Mouse (Mus musculus) frontal cortex, adult (tissue): Measurements from ENCODE around the gene Syt3.

Source experiments
- ATAC-seq: cut with Nextera tagmentation; 2 replicates; pipeline ENCODE4 v1.9.2; 2017; ENCODE audit warnings: mild to moderate bottlenecking, moderate library complexity, mixed read lengths; ENCODE audit not compliant: low TSS enrichment

The Syt3 gene

GRCm38 (mm10) chr7:44383980-44384715 lies at the start of gene Syt3:
Syt3 (plus strand) TSS chr7:44384102.
- peak; percentile 83 for ATAC-seq

DNA sequence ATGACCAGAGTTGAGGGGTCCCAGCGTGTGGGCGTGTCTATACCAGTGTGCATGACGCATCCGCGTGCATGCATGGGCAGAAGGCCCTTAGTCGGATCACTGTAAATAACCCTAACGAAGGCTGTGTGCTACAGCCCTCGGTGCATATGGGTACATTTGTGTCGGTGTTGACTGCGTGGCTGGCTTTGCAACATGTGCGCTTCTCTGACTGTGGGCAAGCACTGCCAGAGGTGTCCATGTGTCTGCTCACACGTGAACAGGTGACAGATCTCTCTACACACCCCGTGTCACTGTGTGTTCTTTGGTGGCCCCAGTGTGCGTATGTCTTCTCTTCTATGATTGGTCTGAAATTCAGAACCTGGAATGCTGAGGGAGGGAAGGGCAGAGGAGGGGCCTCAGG lies 49.8 kb upstream of the Syt3 start:
- no peak for ATAC-seq

GRCm38 (mm10) chr7:44335031-44335878 lies 48.6 kb upstream of the Syt3 start:
- peak; percentile 17; the same call in 1 of the 2 replicates for ATAC-seq

DNA sequence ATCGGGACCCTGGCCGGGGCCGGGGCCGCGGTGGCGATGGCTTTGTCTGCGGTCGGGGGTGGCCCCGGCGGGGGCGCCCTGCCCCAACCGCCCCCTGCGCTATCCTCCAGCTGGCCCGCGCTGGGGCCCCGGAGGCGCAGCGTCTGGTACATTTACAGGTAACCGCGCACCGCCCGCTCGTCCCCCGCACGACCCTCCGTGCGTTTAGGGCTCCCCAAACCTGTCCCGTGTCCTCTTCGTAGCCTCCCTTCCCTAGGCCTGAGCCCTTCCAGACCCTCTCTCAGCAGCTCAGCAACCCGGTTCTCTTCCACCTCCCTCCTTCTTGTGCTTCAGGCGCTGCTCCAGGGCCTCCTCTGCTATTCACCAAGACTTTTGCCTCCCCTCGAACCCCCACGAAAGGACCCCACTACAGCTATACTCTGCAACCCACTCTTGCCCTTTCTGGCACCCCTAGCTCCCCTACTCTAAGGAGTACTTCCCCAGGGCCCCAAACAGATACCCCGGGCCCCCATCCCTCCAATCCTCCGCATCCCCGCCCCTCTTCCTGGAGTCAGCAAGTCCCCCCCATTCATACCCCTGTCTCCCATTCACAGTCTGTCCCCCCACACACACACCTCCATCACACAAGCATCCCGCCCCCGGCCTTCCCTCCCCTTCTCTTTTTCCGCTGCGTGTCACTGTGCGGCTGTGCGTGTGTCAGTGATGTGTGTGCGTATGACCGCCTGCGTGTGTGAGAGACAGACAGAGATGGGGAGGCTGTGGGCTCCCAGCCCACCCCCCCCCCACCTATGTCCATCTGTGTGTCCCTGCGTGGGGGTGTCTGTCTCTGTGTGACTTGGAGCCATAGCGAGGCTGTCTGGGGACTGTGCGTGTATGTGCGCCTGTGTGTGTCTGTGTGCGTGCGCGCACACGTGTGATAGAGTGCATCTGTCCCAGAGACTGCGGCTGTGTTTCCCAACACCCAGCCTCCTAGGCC lies 47.6 kb upstream of the Syt3 start:
- ATAC-seq = peak; percentile 35

DNA sequence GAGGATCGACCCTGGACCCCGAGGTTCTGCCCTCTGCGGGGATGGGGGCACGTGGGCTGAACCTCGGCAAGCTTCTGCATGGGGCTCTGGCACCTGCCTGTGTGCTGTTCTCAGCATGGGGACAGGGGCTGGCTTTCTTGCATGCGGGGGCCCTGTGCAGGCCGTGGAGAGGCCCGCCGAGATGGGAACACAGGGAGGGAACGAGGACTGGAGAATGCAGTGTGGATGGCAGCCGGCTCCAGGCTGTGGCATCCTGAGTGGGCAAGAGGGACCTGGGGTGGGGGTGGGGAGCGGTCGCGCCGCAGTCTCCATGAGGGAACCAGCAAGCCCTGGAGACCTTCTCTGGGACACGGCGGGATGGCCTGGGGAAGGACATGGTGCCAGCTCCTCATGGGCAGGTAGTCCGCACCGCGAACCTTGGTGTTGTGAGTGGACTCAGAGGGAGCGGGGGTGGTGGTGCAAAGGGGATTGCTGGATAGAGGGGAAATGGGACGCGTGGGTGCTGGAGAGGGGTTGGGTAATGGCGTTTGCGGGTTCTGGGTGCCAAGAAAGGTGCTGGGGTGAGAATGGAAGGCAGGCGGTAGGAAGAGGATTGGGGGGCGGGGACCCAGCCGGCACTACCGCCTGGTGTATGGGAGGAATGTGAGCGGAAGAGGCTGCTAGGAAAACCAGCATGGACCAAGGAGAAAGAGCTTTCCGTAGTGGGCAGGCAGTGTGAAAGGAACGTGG lies 46.6 kb upstream of the Syt3 start:
- ATAC-seq = peak; percentile 14; the same call in 1 of the 2 replicates

- ATAC-seq = no peak
These were observed 43.7 kb upstream of the Syt3 start for GRCm38 (mm10) chr7:44340226-44340625.

DNA sequence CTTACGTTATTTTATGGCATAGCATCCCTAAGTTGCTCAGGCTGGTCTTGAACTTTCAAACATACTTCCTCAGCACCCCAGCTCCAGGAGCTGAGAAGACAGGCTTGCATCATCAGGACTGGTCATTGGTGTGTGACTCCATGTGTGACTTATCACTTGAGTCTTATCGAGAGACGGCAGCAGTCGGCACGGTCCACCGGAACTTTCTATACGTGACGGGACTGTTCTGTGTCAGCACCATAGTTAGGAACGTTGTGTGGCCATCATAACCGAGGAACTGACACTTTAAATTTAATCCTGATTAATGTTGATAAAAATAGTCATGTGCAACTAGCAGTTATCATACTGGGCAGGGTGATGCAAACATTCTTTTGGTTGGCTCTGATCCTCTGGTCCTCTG lies 42.8 kb upstream of the Syt3 start:
- ATAC-seq = no peak

DNA sequence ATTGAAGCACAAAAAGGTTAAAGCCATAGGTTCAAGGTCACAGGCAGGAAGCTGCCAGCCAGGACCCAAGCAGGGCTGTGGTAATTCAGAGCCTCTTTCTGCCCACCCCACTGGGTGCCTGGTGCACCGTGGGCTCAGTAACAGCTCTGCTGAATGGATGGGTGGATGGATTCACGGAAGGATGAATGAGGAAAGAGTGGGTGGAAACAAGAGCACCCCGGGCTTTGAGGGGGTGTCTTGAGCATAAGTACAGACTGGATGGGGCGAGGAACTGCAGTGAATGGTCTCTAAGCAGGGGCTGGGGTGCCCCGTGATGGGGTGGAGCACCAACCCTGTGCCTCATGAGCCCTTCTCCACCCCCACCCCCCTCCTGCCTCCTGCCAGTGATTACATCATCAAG lies 42.2 kb upstream of the Syt3 start:
- peak; percentile 45; the same call in 1 of the 2 replicates for ATAC-seq

GRCm38 (mm10) chr7:44343459-44344015 lies 40.4 kb upstream of the Syt3 start:
- no peak for ATAC-seq

DNA sequence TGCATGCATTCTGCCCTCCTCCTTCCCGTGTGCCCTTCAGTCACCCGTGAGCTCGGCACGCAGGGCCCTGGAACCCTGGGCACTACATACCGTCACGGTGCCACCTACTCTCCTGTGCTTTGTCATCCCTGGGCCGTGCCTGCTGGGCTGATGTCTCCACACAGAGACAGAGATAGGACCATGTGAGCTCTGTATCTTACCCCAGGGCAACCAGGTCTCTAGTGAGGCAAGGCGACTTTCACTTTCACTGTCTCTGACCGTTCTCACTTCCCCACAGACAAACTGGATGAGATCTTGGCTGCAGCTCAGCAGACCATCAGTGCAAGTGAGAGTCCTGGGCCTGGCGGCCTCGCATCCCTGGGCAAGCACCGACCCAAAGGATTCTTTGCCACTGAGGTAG lies 39.3 kb upstream of the Syt3 start:
- ATAC-seq = no peak

DNA sequence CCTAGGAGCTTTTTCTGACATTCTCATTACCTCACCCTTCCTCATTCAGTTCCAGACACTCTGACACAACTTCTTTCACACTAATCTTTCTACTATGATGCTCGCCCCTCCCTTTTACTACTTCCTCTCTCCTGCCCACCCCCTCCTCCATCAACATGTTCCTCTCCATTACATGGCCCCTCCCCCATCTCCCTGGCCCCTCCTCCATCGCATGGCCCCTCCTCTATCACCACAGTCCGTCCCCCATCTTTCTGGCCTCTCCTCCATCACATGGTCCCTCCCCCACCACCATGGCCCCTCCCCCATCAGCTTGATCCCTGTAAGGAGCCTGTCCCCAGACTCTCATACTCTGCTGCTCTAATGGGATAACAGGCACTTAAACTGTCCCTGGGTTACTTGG lies 34.9 kb upstream of the Syt3 start:
- ATAC-seq = no peak

- peak; percentile 24 for ATAC-seq
These were observed 32.8 kb upstream of the Syt3 start for GRCm38 (mm10) chr7:44350957-44351711.

DNA sequence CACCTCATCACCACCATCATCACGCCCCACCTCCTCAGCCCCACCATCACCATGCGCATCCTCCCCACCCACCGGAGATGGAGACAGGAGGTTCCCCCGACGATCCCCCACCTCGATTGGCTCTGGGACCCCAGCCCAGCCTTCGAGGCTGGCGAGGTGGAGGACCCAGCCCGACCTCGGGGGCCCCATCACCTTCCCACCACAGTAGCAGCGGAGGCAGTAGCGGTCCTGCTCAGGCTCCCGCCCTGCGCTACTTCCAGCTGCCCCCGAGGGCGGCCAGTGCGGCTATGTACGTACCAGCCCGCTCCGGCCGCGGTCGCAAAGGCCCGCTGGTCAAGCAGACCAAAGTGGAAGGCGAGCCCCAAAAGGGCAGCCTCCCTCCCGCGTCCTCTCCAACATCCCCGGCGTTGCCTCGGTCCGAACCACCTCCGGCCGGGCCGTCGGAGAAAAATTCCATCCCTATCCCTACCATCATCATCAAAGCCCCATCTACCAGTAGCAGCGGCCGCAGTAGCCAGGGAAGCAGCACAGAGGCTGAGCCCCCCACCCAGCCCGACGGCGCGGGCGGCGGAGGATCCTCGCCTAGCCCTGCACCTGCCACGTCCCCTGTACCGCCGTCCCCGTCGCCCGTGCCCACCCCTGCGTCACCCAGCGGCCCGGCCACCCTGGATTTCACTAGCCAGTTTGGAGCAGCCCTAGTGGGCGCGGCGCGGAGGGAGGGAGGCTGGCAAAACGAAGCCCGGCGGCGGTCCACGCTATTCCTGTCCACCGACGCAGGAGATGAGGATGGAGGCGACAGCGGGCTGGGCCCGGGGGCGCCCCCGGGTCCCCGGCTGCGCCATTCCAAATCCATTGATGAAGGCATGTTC lies 31.8 kb upstream of the Syt3 start:
- no peak for ATAC-seq

- no peak for ATAC-seq
These were observed 30.9 kb upstream of the Syt3 start for GRCm38 (mm10) chr7:44352750-44353600.

GRCm38 (mm10) chr7:44353601-44354340 lies 30.1 kb upstream of the Syt3 start:
- no peak for ATAC-seq

DNA sequence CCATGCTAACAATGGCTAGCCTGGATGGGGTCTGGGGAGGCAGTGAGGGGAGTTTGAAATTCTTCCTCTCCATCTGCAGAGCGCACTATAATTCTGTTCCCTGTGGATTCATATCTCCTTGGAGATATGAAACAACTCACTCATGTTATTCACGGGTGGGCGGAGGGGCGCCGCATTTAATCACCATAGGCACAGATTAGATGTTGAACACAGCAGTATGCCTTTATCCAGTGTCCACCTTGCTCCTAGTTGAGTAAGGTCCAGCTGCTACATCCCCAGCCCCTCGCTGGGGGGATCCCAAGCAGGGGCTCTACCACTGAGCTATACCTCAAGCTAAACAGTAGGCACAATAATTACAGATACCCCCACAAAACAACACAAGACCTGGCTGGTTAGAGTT lies 28.5 kb upstream of the Syt3 start:
- ATAC-seq = no peak
